Mouse (Mus musculus): ENCODE data around the gene Hcst. TPM values are rescaled to one million over a fixed set of nuclear protein-coding genes. Genes with fewer than 3 reads are reported as not detected.

Gene Hcst
- polyA plus RNA-seq, 2 experiments: 1.9 to 3.0 TPM

GRCm38 (mm10) chr7:30453327-30453726 is 33.7 kb upstream of the Hcst start:
- H3K9ac ChIP-seq (ENCODE audit: low read depth, low read length, severe bottlenecking): no peak overlapping the region
- no peak for ATAC-seq (ENCODE audit: low FRiP score, low read depth)
- DNase-seq (ENCODE audit: low spot score): no peak
- 0 out of 2 replicates have a peak, but pooled peaks cover 4% of the 10 kb centered on the region for H3K4me1 ChIP-seq (ENCODE audit: control insufficient read depth, insufficient read depth, low read length)
- H3K4me3 ChIP-seq (replicated peaks; ENCODE audit: low read length): no peak overlapping the region
- peaks cover 65% of the 10 kb centered on the region for H3K27me3 ChIP-seq (ENCODE audit: control insufficient read depth, insufficient read depth, low read length)
- H3K27ac ChIP-seq (replicated peaks; ENCODE audit: low read depth, low read length): no peak overlapping the region
- no peak for TF ChIP-seq POLR2A (IDR thresholded peaks at IDR 0.05; ENCODE audit: borderline replicate concordance, extremely low read depth, insufficient read depth, insufficient read length)
- no peak overlapping the region for H3K4me2 ChIP-seq (replicated peaks; ENCODE audit: low read depth, low read length, severe bottlenecking)
- WGBS: 14% methylated on average over 25 of the region's 25 CpGs
- peaks cover 6% of the 10 kb centered on the region; the same call in 1 of the 2 replicates for H3K9me3 ChIP-seq (ENCODE audit: control insufficient read depth, low read length)
- no peaks in the 10 kb centered on the region for H3K36me3 ChIP-seq (ENCODE audit: control insufficient read depth, insufficient read depth, low read length)

GRCm38 (mm10) chr7:30450241-30450640 is 30.6 kb upstream of the Hcst start:
- 70% methylated on average over 7 of the region's 7 CpGs for WGBS
- ATAC-seq (ENCODE audit: low FRiP score, low read depth): no peak
- peaks cover 34% of the 10 kb centered on the region for H3K27me3 ChIP-seq (ENCODE audit: control insufficient read depth, insufficient read depth, low read length)

DNA sequence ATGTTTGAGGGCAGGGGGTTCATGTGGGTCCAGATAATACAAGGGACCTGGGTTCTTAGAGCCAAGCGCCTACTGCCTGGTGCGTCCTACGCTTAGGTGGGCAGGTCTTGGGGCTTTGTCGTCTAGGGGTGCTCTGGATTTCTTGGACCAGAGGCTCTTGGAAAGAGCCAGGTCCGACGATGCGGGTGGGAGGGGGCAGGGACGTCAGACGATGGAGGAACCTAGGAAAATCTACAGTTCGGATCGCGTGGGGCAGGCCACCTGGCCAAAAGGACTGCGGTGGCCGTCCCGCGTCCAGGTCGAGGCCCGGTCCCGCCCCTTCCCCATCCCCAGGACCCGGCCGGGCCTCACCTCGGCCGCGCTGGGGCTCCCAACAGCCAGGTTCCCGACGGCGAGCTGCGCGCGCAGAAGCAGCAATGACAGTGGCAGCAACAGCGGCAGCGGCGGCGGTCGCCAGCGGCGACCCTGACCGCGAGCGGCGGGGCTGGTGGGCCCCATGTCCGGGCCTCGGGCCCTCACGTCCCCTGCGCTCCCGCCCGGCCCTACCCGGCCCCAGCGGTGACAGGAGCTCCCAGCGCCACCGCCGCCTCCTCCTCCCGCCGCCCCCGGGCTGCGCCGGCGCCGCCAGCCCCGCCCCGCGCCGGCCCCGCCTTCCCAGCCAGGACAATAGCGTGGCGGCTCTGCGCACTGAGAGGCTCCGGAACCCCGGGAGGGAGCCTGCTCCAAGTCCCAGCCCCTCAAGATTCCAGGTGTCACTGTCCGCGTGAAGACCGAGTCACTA is 25.5 kb upstream of the Hcst start, which contains the start of gene Aplp1:
TSS of gene Aplp1 (minus strand) at position 565 of the 781 bp plus-strand sequence.
- no peak for TF ChIP-seq POLR2A (IDR thresholded peaks at IDR 0.05; ENCODE audit: borderline replicate concordance, extremely low read depth, insufficient read depth, insufficient read length)
- peak; percentile 43 for DNase-seq (ENCODE audit: low spot score)
- ATAC-seq (ENCODE audit: low FRiP score, low read depth): peak; percentile 82
- peak within 1 kb of the TSS; percentile 79 for H3K4me2 ChIP-seq (replicated peaks; ENCODE audit: low read depth, low read length, severe bottlenecking)
- H3K4me1 ChIP-seq (ENCODE audit: control insufficient read depth, insufficient read depth, low read length): peaks cover 7% of the 10 kb centered on the region; the same call in 1 of the 2 replicates
- H3K9ac ChIP-seq (ENCODE audit: low read depth, low read length, severe bottlenecking): peak within 1 kb of the TSS; percentile 65
- no peaks in the 10 kb centered on the region for H3K9me3 ChIP-seq (ENCODE audit: control insufficient read depth, low read length)
- under 1% methylated on average over 49 of the region's 72 CpGs for WGBS
- H3K36me3 ChIP-seq (ENCODE audit: control insufficient read depth, insufficient read depth, low read length): peaks cover 5% of the 10 kb centered on the region; the same call in 1 of the 2 replicates
- peak within 1 kb of the TSS; percentile 67 for H3K4me3 ChIP-seq (replicated peaks; ENCODE audit: low read length)
- H3K27ac ChIP-seq (replicated peaks; ENCODE audit: low read depth, low read length): peak within 1 kb of the TSS; percentile 48; the same call in 1 of the 2 replicates
- H3K27me3 ChIP-seq (ENCODE audit: control insufficient read depth, insufficient read depth, low read length): no peaks in the 10 kb centered on the region

More at GRCm38 (mm10) chr7:30450241-30450640, 30.6 kb upstream of the Hcst start:
- Histone ChIP-seq H3K4me1 (ENCODE audit: control insufficient read depth, insufficient read depth, low read length) (no peaks in the 10 kb centered on the region), H3K4me3 (replicated peaks; ENCODE audit: low read length) (no peak overlapping the region), H3K9me3 (ENCODE audit: control insufficient read depth, low read length) (no peaks in the 10 kb centered on the region), H3K27ac (replicated peaks; ENCODE audit: low read depth, low read length) (no peak overlapping the region), H3K9ac (ENCODE audit: low read depth, low read length, severe bottlenecking) (no peak overlapping the region), H3K4me2 (replicated peaks; ENCODE audit: low read depth, low read length, severe bottlenecking) (no peak overlapping the region), H3K36me3 (ENCODE audit: control insufficient read depth, insufficient read depth, low read length) (no peaks in the 10 kb centered on the region)
- DNase-seq (ENCODE audit: low spot score): no peak
- TF ChIP-seq POLR2A (IDR thresholded peaks at IDR 0.05; ENCODE audit: borderline replicate concordance, extremely low read depth, insufficient read depth, insufficient read length): no peak

- ATAC-seq (ENCODE audit: low FRiP score, low read depth): peak; percentile 42; the same call in 1 of the 2 replicates
- 0 out of 2 replicates have a peak overlapping the region, but pooled peaks have one; percentile 48 for H3K27ac ChIP-seq (replicated peaks; ENCODE audit: low read depth, low read length)
- 2% methylated on average over 38 of the region's 38 CpGs for WGBS
- peaks cover 5% of the 10 kb centered on the region for H3K36me3 ChIP-seq (ENCODE audit: control insufficient read depth, insufficient read depth, low read length)
- peak overlapping the region; percentile 67 for H3K4me3 ChIP-seq (replicated peaks; ENCODE audit: low read length)
- H3K9me3 ChIP-seq (ENCODE audit: control insufficient read depth, low read length): no peaks in the 10 kb centered on the region
- peak; percentile 35 for DNase-seq (ENCODE audit: low spot score)
- H3K4me2 ChIP-seq (replicated peaks; ENCODE audit: low read depth, low read length, severe bottlenecking): peak overlapping the region; percentile 79
- H3K27me3 ChIP-seq (ENCODE audit: control insufficient read depth, insufficient read depth, low read length): no peaks in the 10 kb centered on the region
- peak overlapping the region; percentile 65 for H3K9ac ChIP-seq (ENCODE audit: low read depth, low read length, severe bottlenecking)
- peaks cover 7% of the 10 kb centered on the region; the same call in 1 of the 2 replicates for H3K4me1 ChIP-seq (ENCODE audit: control insufficient read depth, insufficient read depth, low read length)
- no peak for TF ChIP-seq POLR2A (IDR thresholded peaks at IDR 0.05; ENCODE audit: borderline replicate concordance, extremely low read depth, insufficient read depth, insufficient read length)
Observed at GRCm38 (mm10) chr7:30444154-30444970, 24.7 kb upstream of the Hcst start.

DNA sequence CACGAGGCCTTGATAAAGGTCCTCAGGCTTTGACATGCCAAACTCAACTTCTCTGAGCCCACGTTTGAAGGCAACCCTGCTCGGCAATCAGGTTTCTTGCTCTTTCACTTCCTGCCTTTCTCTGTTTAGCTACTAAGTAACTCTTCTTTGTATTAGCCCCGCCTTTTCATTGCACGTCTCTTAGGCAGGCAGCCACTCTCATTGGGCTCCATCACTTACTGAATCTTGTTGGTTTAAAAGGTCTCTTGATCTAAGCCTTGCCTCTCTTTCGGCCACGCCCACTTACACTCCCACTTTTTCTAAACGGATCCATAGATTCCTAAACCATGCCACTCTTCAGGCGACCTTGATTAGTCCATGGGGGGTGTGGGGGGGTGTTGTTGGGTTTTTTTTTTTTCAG is 24.0 kb upstream of the Hcst start:
- WGBS: 22% methylated on average over 9 of the region's 9 CpGs
- H3K36me3 ChIP-seq (ENCODE audit: control insufficient read depth, insufficient read depth, low read length): peaks cover 5% of the 10 kb centered on the region
- H3K4me3 ChIP-seq (replicated peaks; ENCODE audit: low read length): 0 out of 2 replicates have a peak overlapping the region, but pooled peaks have one; percentile 67
- no peak for TF ChIP-seq POLR2A (IDR thresholded peaks at IDR 0.05; ENCODE audit: borderline replicate concordance, extremely low read depth, insufficient read depth, insufficient read length)
- no peak for DNase-seq (ENCODE audit: low spot score)
- H3K4me2 ChIP-seq (replicated peaks; ENCODE audit: low read depth, low read length, severe bottlenecking): peak overlapping the region; percentile 79
- H3K27me3 ChIP-seq (ENCODE audit: control insufficient read depth, insufficient read depth, low read length): no peaks in the 10 kb centered on the region
- no peak overlapping the region for H3K27ac ChIP-seq (replicated peaks; ENCODE audit: low read depth, low read length)
- H3K9me3 ChIP-seq (ENCODE audit: control insufficient read depth, low read length): no peaks in the 10 kb centered on the region
- no peak overlapping the region for H3K9ac ChIP-seq (ENCODE audit: low read depth, low read length, severe bottlenecking)
- H3K4me1 ChIP-seq (ENCODE audit: control insufficient read depth, insufficient read depth, low read length): peaks cover 7% of the 10 kb centered on the region; the same call in 1 of the 2 replicates
- no peak for ATAC-seq (ENCODE audit: low FRiP score, low read depth)

Measured in limb, embryonic 14.5 days (tissue).